Mouse (Mus musculus): ENCODE results near the gene Cacng6.

GRCm38 (mm10) chr7:3452821-3453485, 29.0 kb downstream of the Cacng6 start:
- TF ChIP-seq MYOD1 (IDR thresholded peaks at IDR 0.05; ENCODE audit: control insufficient read depth in 1 of 3, insufficient read length in 2 of 3, low read depth in 2 of 3) (no peak), TCF12 (IDR thresholded peaks at IDR 0.05; ENCODE audit: insufficient read depth, poor library complexity, severe bottlenecking) (no peak), POLR2A (IDR thresholded peaks at IDR 0.05; ENCODE audit: insufficient read length, low read depth) (no peak), MAX (IDR thresholded peaks at IDR 0.05; ENCODE audit: low read depth) (no peak), SRF (IDR thresholded peaks at IDR 0.05; ENCODE audit: control insufficient read depth, insufficient read length, low read depth) (no peak)

Data from myocyte (in vitro differentiated cells).